Mouse (Mus musculus) liver, postnatal 0 days (tissue): ENCODE measurements at regions not wholly inside any gene's neighbourhood (a gene's known extent, or its start where the extent isn't known, plus 50 kb on each side); places are given as distances from the start of the nearest gene placed in this dataset.

Experiments used
- ATAC-seq: fragments of 200-750 bp; cut with Nextera tagmentation; 2 replicates; pipeline ENCODE4 v1.8.0; 2017; ENCODE audit warnings: mild to moderate bottlenecking, moderate library complexity
- DNase-seq: peaks from one replicate; pipeline ENCODE4 v3.0.0-alpha.2; 2016
- H3K27ac ChIP-seq: fragments of 300-500 bp; sonication (generic); 2 replicates; pipeline ENCODE4 v1.5.1; 2014; ENCODE audit warnings: antibody characterized with exemption, moderate library complexity, mild to moderate bottlenecking, low read depth
- H3K27me3 ChIP-seq: fragments of 300-500 bp; sonication (generic); 2 replicates; pipeline ENCODE4 v1.6.1; 2014; ENCODE audit warnings: low read length, control low read depth, mixed read lengths; ENCODE audit not compliant: insufficient read depth
- H3K36me3 ChIP-seq: fragments of 300-500 bp; sonication (generic); replicated peaks from 2 replicates; pipeline ENCODE4 v1.6.1; 2014; ENCODE audit warnings: mild to moderate bottlenecking, control low read depth, low read length, moderate library complexity, mixed read lengths; ENCODE audit not compliant: insufficient read depth
- H3K4me1 ChIP-seq: fragments of 300-500 bp; sonication (generic); 2 replicates; pipeline ENCODE4 v1.6.1; 2014; ENCODE audit warnings: antibody characterized with exemption, mild to moderate bottlenecking, control low read depth; ENCODE audit not compliant: insufficient read depth
- H3K4me2 ChIP-seq: fragments of 300-500 bp; sonication (generic); 2 replicates; pipeline ENCODE4 v1.6.1; 2014; ENCODE audit warnings: low read depth, mild to moderate bottlenecking, low read length, moderate library complexity, mixed read lengths
- H3K4me3 ChIP-seq: fragments of 300-500 bp; sonication (generic); 2 replicates; pipeline ENCODE4 v1.5.1; 2014; ENCODE audit warnings: low read depth, low read length
- H3K9ac ChIP-seq: fragments of 300-500 bp; sonication (generic); replicated peaks from 2 replicates; pipeline ENCODE4 v1.6.1; 2014; ENCODE audit warnings: mild to moderate bottlenecking, moderate library complexity
- H3K9me3 ChIP-seq: fragments of 300-500 bp; sonication (generic); 2 replicates; pipeline ENCODE4 v1.6.1; 2016; ENCODE audit warnings: mild to moderate bottlenecking, control low read depth, low read length, mixed read lengths
- CTCF ChIP-seq: sonication (generic); IDR thresholded peaks from 2 replicates; pipeline ENCODE4 v1.5.1; 2016; ENCODE audit warnings: antibody characterized with exemption, low read depth
- EP300 ChIP-seq: IDR thresholded peaks from 2 replicates; pipeline ENCODE4 v1.6.1; 2016; ENCODE audit warnings: antibody characterized with exemption, low read depth, mild to moderate bottlenecking
- WGBS: fragments of 180-500 bp; shearing (Covaris S2); extraction: QIAGEN DNeasy Blood & Tissue Kit; methylation state at CpG from one replicate; pipeline ENCODE4 v1.1.7; 2014; ENCODE audit not compliant: insufficient replicate concordance; 5-methylcytosine and 5-hydroxymethylcytosine counted together

DNA sequence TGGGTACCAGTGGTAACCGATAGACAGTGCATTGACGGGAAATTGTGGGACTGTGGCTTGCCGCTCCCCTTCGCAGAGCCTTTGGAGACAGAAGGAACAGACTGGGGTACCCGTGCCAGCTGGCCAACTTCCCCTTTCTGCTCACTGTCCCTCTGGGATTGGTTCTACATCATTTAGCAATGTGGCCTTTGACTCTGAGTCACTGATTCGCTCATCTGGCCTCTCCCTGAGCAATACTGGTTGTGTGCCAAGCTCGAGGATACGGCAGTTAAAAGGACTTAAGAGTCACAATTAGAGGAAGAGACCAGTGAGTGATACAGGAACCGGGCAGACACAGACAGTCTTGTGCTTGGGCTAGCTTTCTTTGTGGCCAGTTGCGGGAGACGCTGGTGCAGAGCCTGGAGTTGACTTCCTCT, 117.4 kb upstream of the Zfp507 start:
- no peak for TF ChIP-seq EP300
- no peak for TF ChIP-seq CTCF
- H3K9ac ChIP-seq = no peak overlapping the region
- no peak overlapping the region for H3K27ac ChIP-seq
- WGBS = 23% methylated on average over 11 of the region's 11 CpGs
- ATAC-seq (no peak), DNase-seq (no peak)
- H3K4me1 ChIP-seq = no peaks in the 10 kb centered on the region
- H3K9me3 ChIP-seq = no peaks in the 10 kb centered on the region; the same call in 1 of the 2 replicates
- 0 out of 2 replicates have a peak, but pooled peaks cover 11% of the 10 kb centered on the region for H3K27me3 ChIP-seq
- H3K4me3 ChIP-seq = no peak overlapping the region
- H3K4me2 ChIP-seq = no peak overlapping the region
- no peaks in the 10 kb centered on the region for H3K36me3 ChIP-seq

DNA sequence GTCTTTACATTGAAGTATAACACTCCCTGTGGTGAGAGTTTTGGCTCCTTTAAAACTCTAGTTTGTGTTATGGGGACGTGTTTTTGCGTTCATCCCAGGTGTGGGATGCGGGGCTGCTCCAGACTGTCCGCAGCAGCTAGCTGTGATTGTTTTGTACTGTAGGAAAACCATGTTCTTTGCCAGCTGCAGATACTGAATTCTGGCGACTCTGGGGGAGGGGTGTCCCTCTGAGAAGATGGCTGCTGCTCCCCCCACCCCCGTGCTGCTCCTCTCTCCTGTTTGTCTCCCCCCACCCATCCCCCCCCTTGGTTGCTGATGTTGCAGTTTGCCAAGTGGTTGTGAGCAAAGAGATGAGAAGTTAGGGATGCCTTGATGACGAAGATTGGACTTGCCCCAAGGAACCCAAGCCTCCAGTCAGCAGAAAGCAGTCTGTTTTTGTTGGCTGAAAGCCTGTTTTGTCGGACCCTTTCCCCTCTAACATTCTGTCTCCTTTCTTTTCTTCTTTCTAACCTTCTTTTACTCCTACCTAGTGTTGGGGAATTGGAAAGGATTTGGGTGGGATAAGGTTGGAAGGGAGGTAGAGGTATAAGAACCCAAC, 107.4 kb upstream of the Zfp507 start:
- Histone ChIP-seq H3K4me3 (no peak overlapping the region), H3K4me1 (no peaks in the 10 kb centered on the region), H3K9me3 (no peaks in the 10 kb centered on the region), H3K27me3 (no peaks in the 10 kb centered on the region), H3K4me2 (no peak overlapping the region), H3K9ac (no peak overlapping the region), H3K27ac (no peak overlapping the region), H3K36me3 (no peaks in the 10 kb centered on the region)
- no peak for DNase-seq
- WGBS = 68% methylated on average over 8 of the region's 8 CpGs
- TF ChIP-seq EP300 = no peak
- no peak for TF ChIP-seq CTCF
- no peak for ATAC-seq

DNA sequence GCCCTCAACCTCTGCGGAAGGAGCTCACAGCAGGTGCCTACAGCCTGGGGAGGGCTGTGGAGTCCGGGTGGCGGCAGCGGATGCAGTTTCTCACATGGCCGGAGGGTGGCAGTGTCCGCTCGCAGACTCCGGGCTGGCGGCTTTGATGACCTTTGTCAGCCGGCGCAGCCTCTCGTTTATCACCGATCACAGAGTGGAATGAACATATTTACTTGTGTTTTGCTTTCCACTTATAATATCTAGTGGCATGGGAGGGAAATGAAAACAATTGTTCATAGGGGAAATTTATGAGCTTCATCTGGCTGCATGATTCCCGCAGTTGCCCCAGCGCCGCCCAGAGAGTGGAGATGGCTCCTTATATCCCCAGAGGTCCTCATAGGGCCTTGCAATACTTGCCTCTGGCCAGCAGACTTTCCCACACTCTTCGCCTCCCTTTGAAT, 99.2 kb upstream of the Zfp507 start:
- TF ChIP-seq EP300 (no peak), CTCF (peak; percentile 86)
- H3K36me3 ChIP-seq = no peaks in the 10 kb centered on the region
- ATAC-seq = no peak
- peak; percentile 74 for DNase-seq
- no peak overlapping the region for H3K9ac ChIP-seq
- H3K27me3 ChIP-seq = 0 out of 2 replicates have a peak, but pooled peaks cover 3% of the 10 kb centered on the region
- no peak overlapping the region for H3K4me3 ChIP-seq
- H3K4me2 ChIP-seq = no peak overlapping the region
- H3K27ac ChIP-seq = no peak overlapping the region
- no peaks in the 10 kb centered on the region for H3K4me1 ChIP-seq
- peaks cover 4% of the 10 kb centered on the region; the same call in 1 of the 2 replicates for H3K9me3 ChIP-seq
- 5% methylated on average over 17 of the region's 17 CpGs for WGBS

DNA sequence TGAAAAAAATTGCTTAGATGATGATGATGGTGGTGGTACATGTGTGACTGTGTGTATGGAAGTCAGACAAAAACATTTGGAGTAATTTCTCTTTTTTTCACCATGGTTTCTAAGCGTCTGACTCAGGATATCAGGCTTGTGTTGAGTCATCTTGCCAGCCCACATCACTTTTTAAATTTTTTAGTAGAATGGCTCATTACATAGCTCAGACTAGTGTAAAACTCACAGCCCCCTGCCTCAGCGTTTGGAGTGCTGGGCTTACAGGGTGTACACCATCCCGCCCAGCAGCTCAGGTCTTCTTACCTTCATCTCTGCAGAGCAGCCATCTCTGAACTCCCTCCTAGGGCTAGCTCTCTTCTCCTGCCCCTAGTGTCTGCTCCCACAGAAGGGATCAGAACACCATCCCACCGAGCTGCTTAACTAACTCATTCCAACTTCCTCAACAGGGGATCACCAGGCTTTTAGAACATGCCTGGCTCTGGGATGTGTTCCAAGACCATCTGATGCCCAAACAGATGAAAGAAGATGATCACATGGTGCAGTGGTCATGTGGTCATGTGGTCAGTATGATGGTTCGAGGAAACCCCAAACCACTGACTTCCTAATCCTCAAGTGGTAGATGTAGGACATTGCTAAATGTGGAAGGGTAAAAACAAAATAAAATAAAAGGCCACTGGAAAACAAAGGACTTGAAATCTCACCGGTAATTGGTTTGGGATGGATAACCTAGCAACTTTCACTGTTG, 96.1 kb upstream of the Zfp507 start:
- H3K9ac ChIP-seq = no peak overlapping the region
- H3K27ac ChIP-seq = no peak overlapping the region
- no peaks in the 10 kb centered on the region for H3K4me1 ChIP-seq
- H3K9me3 ChIP-seq = peaks cover 4% of the 10 kb centered on the region; the same call in 1 of the 2 replicates
- ATAC-seq = no peak
- WGBS = 67% methylated on average over 6 of the region's 6 CpGs
- no peak overlapping the region for H3K4me2 ChIP-seq
- no peak overlapping the region for H3K4me3 ChIP-seq
- DNase-seq = no peak
- H3K27me3 ChIP-seq = 0 out of 2 replicates have a peak, but pooled peaks cover 3% of the 10 kb centered on the region
- TF ChIP-seq CTCF = no peak
- no peak for TF ChIP-seq EP300
- no peaks in the 10 kb centered on the region for H3K36me3 ChIP-seq

DNA sequence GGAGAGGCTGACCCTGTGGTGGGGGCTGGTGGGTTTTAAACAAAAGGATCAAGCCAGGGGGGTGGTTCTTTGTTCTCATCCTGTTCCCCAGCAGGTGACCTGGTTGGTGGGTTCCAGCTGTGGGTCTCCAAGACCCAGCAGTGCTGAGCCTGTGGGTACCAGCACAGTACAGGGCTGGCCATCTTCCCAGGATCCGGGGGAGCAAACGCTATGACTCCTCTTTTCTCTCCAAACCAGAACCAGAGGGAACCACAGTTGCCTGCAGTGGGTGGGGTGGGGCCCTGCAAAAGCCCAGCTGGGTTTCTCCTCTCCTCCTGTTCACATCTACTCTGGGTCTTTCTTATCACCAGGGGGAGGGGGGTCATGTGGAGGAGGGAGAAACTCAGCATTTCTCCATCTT, 90.5 kb upstream of the Zfp507 start:
- no peak overlapping the region for H3K9ac ChIP-seq
- H3K4me2 ChIP-seq = no peak overlapping the region
- H3K27me3 ChIP-seq = no peaks in the 10 kb centered on the region
- H3K9me3 ChIP-seq = no peaks in the 10 kb centered on the region
- no peak overlapping the region for H3K27ac ChIP-seq
- TF ChIP-seq CTCF (no peak), EP300 (no peak)
- no peak for ATAC-seq
- no peak for DNase-seq
- WGBS = 24% methylated on average over 2 of the region's 2 CpGs
- H3K36me3 ChIP-seq = no peaks in the 10 kb centered on the region
- no peaks in the 10 kb centered on the region for H3K4me1 ChIP-seq
- H3K4me3 ChIP-seq = no peak overlapping the region

DNA sequence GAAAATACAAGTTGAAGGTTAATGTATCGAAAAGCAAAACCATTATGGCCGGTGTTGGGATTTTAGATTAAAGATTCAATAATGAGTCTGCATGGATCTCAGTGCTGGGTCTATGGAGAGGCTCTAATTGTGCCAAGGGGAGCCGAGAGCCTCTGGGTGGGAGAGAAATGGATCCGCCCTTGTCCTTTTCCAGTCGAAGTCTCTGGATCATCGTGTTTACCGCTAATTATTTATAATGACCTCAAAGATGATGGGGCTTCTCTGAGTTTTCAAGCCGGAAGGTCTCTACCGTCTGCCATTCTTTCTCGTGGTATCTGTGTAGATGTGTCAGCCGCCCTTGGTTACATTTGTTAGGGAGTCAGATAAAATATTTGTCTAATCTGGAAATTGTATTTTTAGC, 83.2 kb upstream of the Zfp507 start:
- Histone ChIP-seq H3K9ac (no peak overlapping the region), H3K27me3 (no peaks in the 10 kb centered on the region), H3K36me3 (no peaks in the 10 kb centered on the region), H3K4me3 (no peak overlapping the region), H3K9me3 (no peaks in the 10 kb centered on the region), H3K4me2 (no peak overlapping the region), H3K27ac (no peak overlapping the region), H3K4me1 (no peaks in the 10 kb centered on the region)
- no peak for ATAC-seq
- no peak for TF ChIP-seq EP300
- no peak for TF ChIP-seq CTCF
- DNase-seq = no peak
- WGBS = 79% methylated on average over 11 of the region's 11 CpGs
